Mouse (Mus musculus): ENCODE measurements around the gene Zp2. TPM values are rescaled to one million over a fixed set of nuclear protein-coding genes. Genes with fewer than 3 reads are reported as not detected.

Zp2 gene
- polyA plus RNA-seq, 1 experiment: not detected

DNA sequence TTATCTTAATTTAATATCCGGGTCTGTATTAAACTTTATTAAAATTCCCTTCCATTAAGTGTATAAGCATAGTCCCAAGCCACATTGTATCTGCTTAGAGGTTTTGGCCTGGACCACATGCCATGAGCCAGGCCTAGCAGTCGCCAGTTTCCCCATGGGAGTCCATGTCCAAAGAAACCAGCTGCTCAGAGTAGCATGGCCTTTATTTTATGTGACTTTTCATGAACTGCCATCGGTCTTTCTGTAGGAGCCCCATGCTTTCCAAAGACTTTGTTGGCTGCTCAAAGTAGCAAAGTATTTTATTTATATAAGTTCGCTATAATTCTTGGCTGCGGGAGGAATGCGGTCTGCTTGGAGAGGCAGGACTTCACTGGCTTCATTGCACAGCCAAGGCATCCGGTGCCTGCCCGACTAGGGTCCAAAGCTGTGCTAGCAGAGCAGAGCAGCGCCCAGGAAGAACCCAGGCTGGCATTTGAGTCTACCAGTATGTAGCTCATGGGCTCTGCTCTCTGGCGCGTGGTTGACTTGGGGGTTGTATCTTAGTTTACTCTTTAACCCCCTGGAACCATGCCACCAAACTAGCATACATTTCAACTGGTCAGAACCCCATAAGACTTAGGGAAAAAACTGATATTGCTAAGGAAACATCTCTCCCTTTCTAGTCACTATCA lies 18.6 kb upstream of the Zp2 start:
- TF ChIP-seq GATA1 (IDR thresholded peaks at IDR 0.05; ENCODE audit: low read length): no peak

DNA sequence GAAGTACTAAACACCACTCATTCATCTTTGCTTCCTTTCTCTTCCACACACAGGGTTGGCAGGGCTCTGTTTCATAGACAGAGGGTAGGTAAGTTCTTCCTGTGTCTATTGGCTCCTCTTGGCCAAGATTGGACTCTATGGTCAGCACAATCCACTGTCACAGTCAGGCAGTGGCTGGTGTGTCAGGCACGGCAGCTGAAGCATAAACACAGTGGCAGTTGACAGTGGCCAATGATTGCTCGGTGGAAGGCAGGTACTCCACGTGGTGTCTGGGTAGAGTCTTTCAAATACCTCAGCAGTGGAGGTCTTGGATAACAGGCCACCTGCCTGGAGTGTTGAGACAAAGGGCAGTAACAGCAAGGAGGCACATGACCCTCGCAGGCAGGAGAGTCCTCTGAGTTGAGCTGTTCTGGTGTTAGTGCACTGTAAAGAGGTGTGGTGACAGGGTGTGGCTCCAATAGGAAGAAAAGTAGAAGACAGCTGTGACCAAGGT lies 13.1 kb upstream of the Zp2 start:
- no peak for TF ChIP-seq GATA1 (IDR thresholded peaks at IDR 0.05; ENCODE audit: low read length)

DNA sequence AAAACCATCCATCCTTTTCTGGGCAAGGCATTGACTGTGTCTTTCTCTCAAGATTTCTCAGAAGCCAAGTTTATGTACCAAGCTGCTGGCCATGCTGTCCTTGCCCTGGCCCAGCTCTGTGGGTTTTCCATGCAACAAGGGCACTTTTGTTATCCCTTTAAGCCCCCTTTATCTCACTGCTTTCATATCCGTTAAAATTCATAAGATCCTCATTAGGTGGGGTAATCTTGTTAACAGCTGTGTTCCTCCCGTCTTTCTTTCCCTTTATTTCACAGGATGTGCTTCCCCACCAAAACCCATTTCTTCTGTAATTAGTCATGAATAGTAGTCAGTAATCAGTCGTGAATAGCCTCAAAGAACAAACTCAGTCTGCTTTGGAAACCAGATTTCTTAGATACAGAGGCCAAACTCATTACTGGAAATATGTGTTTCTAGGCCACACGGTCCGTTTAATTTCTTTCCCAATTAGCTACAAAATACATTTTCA lies 12.5 kb upstream of the Zp2 start:
- TF ChIP-seq GATA1 (IDR thresholded peaks at IDR 0.05; ENCODE audit: low read length): no peak

- no peak for TF ChIP-seq GATA1 (IDR thresholded peaks at IDR 0.05; ENCODE audit: low read length)
Observed at GRCm38 (mm10) chr7:120156841-120157409, 11.8 kb upstream of the Zp2 start.

DNA sequence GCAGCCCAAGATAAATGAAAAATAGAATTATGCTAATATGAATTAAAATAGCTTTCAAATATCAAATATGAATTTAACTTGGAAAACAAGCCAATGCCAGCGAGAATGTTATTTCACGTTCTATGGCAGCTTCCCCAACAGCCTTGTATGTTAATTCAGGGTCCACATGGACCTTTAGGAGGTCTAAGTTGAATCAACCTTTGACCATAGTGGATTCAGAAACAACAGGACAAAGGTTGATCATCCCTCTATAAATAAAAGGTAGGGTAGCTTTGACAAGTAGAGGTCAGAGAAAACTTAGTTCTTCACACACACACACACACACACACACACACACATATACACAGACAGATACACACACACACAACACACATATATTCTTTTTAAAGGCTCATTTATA lies 5.8 kb upstream of the Zp2 start:
- no peak for TF ChIP-seq GATA1 (IDR thresholded peaks at IDR 0.05; ENCODE audit: low read length)

- no peak for TF ChIP-seq GATA1 (IDR thresholded peaks at IDR 0.05; ENCODE audit: low read length)
Observed at GRCm38 (mm10) chr7:120150257-120150656, 5.2 kb upstream of the Zp2 start.

DNA sequence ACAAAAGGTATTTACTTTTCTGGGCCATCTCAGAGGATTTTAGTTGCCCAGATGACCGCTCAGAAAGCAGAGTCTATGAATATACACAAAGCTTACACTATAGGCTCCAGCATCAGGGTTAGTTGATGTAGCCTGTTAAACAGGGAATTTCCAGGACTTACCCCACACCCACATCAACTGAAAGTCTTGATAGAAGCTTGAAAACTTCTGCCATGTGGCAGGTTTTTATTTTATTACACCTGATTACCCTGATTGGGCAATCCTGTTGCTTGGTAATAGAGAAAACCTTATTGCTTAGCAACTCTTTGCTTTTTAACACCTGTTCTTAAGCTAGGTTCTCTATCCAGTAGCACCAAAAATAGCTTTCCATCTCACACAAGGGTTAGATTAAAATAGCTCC lies 2.3 kb downstream of the Zp2 start:
- TF ChIP-seq GATA1 (IDR thresholded peaks at IDR 0.05; ENCODE audit: low read length): no peak

DNA sequence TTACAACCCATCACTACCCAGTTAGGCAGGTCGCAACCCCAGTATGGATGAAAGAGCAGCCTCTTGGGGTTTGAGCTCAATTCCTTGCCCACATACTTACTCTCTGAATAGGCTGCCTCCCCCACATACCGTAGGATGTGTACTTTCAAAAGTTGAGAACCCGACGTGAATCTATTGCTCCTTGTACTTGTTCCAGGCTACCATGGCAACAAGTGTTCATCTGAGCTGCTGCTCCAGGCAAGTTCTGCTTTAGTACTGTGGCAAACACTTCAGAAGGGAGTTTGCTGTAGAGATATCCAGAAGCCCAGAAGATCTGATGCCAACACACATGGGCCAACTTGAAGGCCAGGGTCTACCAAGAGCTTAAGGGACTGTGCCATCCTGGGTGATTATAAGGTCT lies 16.1 kb downstream of the Zp2 start:
- TF ChIP-seq GATA1 (IDR thresholded peaks at IDR 0.05; ENCODE audit: low read length): no peak

- no peak for TF ChIP-seq GATA1 (IDR thresholded peaks at IDR 0.05; ENCODE audit: low read length)
Observed at GRCm38 (mm10) chr7:120127686-120128059, 17.4 kb downstream of the Zp2 start.

- TF ChIP-seq GATA1 (IDR thresholded peaks at IDR 0.05; ENCODE audit: low read length): no peak
Observed at GRCm38 (mm10) chr7:120126976-120127685, 18.0 kb downstream of the Zp2 start.

DNA sequence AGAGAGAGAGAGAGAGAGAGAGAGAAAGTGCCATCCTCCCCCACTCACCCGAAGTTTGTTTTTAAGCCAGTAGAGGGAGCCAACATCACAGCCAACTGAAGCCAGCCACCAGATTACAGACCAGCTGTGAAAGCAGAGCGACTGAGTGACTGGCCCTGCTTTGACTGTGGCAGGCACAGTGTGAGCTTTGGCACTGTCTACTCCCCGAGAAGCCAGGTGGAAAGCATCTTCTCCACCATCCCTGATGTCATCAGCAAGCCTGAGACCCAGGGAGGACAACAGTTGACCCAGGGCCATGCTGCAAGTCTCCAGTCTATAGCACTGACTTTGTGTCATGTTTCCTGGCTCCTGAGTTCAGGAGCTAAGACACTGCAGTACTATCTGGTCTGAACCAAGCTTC lies 20.2 kb downstream of the Zp2 start:
- no peak for TF ChIP-seq GATA1 (IDR thresholded peaks at IDR 0.05; ENCODE audit: low read length)

DNA sequence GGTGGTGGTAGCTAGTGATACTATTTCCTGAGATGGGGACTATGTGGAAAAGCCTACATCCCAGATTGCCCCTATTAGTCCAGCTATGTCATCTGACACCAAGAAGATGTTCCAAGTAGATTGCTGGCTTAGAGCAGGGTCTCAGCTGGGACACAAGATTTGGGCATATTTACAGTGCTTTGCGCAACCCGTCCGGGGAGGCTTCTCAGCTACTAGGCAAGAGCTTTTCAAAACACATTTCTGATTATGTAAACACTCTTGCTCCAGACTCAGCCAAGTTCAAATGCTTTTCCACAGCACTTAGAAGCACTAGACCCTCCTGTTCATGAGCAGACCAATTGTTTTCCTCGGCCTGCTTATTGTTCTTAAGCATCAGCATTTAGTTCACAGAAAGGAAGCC lies 21.3 kb downstream of the Zp2 start:
- no peak for TF ChIP-seq GATA1 (IDR thresholded peaks at IDR 0.05; ENCODE audit: low read length)

- TF ChIP-seq GATA1 (IDR thresholded peaks at IDR 0.05; ENCODE audit: low read length): no peak
Observed at GRCm38 (mm10) chr7:120117529-120117928, 27.6 kb downstream of the Zp2 start.

DNA sequence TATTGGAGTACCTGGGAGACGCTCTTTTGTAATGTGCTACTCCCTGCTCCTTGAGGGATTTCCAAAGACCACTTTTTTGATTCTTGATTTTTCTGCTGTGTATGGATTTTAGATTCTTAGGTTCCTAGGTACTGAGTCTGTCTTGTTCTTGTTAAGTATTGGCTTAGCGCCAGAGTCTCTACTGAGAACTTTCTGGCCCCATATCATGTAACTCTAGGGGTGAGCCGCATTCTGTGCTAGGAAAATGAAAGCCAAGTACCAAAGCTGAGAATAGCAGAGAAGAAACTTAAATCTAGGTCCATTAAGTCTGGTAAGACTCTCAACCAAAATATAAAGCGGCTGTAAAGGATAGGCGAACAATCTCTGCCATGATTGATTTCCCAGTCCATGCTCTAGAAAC lies 28.1 kb downstream of the Zp2 start:
- TF ChIP-seq GATA1 (IDR thresholded peaks at IDR 0.05; ENCODE audit: low read length): no peak

DNA sequence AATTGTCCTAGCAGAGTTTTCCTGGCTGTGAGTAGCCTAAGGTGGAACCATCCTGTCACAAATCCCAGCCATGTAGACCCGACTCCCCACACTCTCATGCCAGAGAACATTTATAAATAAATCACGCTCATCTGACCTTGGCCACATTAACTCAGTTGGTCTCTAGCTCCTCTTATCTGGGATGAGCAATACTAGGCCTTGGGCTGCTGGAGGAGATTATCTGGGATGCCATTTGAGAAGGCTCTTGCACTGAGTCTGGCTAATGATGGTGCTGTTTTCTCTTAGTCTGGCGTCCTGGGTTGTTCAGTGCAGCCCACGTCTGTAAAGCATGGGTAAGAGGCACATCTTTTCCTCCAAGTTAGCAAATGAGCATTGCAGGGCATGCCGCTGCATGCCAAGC lies 35.4 kb downstream of the Zp2 start:
- TF ChIP-seq GATA1 (IDR thresholded peaks at IDR 0.05; ENCODE audit: low read length): no peak

DNA sequence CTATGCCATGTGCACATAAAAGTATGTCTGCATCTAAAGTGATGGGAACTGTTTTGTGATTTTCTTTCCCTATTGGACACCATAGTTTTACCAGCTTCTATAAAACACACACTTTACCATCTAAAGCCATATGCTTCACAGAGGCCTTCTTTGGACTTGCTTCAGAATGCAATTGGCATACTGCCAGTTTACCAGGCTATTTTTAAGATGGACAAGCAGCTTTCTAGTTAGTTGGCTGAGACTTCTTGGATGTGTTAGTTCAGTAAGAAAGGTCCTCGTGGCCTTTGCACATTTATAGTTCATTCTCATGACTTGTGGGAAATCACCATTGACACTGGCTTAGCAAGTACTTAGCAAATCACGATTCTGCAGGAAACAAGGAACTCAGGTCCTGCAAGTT lies 38.7 kb downstream of the Zp2 start:
- no peak for TF ChIP-seq GATA1 (IDR thresholded peaks at IDR 0.05; ENCODE audit: low read length)

DNA sequence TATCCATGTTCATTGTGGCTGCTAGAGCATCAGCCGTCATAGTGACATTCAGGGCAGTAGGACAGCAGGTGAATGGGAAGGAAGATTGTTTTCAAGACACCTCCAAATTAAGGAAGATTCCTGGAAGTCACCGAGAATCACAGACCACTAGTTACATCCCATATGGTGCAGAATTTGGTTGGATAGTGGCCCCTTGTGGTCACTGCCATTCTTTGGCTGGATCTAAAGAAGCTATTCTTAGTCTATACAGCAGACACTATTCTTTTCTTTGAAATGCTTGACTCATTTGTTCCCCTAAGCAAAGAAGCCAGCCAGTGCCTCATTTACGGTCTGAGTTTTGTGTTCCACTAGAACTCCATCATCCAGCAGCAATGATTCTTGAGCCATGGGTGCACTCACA lies 40.1 kb downstream of the Zp2 start:
- TF ChIP-seq GATA1 (IDR thresholded peaks at IDR 0.05; ENCODE audit: low read length): no peak
